Mouse (Mus musculus): ENCODE measurements around the gene Mgat4d. TPM values are rescaled to one million over a fixed set of nuclear protein-coding genes. Genes with fewer than 3 reads are reported as not detected.

The Mgat4d gene
- polyA plus RNA-seq, 1 experiment from 2014 or later: not detected

DNA sequence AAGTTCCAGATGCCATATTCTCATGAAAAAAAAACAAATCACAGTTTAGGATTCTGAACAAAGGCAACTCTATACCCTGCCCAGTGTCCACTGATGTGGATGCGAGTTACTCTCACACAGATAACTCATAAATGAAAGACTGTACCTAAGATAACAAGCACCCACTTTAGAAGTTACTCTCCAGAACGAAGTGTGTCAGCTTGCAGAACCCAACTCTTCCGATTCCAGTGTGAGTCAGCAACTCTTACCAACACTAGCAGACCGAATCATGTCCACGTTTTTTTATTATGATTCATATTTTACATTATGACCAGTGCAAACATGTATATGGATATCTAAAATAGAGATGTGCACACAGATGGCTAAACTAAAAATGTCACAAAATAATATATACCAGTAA is 20.4 kb upstream of the Mgat4d start:
- Histone ChIP-seq H3K36me3 (ENCODE audit: control insufficient read depth, insufficient read depth, low read length) (peaks cover 37% of the 10 kb centered on the region), H3K27ac (ENCODE audit: low read depth, low read length) (no peak overlapping the region), H3K9me3 (replicated peaks; ENCODE audit: control insufficient read depth, low read length) (no peaks in the 10 kb centered on the region), H3K27me3 (replicated peaks; ENCODE audit: control insufficient read depth, insufficient read depth, low read length) (no peaks in the 10 kb centered on the region), H3K4me1 (ENCODE audit: control insufficient read depth, insufficient read depth, low read length) (no peaks in the 10 kb centered on the region), H3K9ac (ENCODE audit: low read length) (no peak overlapping the region), H3K4me3 (ENCODE audit: low read depth, low read length) (no peak overlapping the region), H3K4me2 (ENCODE audit: low read length) (no peak overlapping the region)
- ATAC-seq (no peak), DNase-seq (ENCODE audit: low spot score) (no peak)
- WGBS: 92% methylated on average over 5 of the region's 5 CpGs

- WGBS: 8% methylated on average over 7 of the region's 7 CpGs
Measured at GRCm38 (mm10) chr8:83331567-83331898, 16.7 kb upstream of the Mgat4d start.

DNA sequence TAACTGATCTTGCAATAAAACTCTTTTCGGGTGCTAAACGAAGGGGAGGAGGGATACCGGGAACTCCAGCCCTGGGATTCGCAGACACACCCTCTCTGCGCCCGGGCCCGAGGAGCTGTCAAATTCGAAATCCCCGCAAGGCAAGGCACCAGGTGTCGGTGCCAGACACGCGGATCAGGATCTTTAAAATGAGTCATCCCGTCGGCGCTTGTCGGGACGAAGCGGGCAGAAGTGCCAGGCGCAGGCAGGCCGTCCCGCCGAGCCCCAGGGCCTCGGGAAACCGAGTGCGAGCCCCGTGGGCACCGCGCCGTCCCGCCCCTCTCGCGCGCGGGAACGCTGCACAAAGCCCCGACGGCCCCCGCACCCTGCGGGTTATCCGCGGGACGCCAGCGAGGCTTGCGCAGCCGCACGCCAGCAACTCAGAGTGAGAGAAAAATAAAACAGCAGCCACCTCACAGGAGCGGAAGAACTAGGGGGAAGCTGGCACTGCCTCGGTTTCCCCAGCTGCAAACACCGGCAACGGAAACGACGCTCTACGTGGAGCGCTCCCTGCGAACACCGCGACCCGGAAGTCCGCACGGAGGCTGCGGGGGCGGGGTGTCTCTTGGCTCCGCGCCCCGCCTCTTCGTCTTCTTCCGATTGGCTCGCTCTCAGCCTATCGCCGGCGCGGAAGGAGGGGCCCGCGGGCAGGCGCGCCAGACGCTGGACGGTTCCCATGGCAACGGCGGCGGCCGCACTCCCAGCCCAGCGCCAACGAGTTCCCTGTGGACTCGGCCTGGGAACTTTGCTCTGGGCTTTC is 16.2 kb upstream of the Mgat4d start, which contains the start of gene Elmod2:
Gene Elmod2 (minus strand): TSS at position 588 of the 799 bp plus-strand sequence.
- peak; percentile 98 for ATAC-seq
- WGBS: under 1% methylated on average over 84 of the region's 85 CpGs
- H3K9me3 ChIP-seq (replicated peaks; ENCODE audit: control insufficient read depth, low read length): no peaks in the 10 kb centered on the region

More at GRCm38 (mm10) chr8:83331567-83331898, 16.7 kb upstream of the Mgat4d start:
- no peaks in the 10 kb centered on the region for H3K9me3 ChIP-seq (replicated peaks; ENCODE audit: control insufficient read depth, low read length)
- peak overlapping the region; percentile 83 for H3K9ac ChIP-seq (ENCODE audit: low read length)
- peak overlapping the region; percentile 86 for H3K27ac ChIP-seq (ENCODE audit: low read depth, low read length)
- peaks cover 27% of the 10 kb centered on the region for H3K36me3 ChIP-seq (ENCODE audit: control insufficient read depth, insufficient read depth, low read length)
- H3K4me3 ChIP-seq (ENCODE audit: low read depth, low read length): peak overlapping the region; percentile 91
- DNase-seq (ENCODE audit: low spot score): peak; percentile 73
- peak; percentile 19 for ATAC-seq
- H3K4me2 ChIP-seq (ENCODE audit: low read length): peak overlapping the region; percentile 79
- no peaks in the 10 kb centered on the region for H3K27me3 ChIP-seq (replicated peaks; ENCODE audit: control insufficient read depth, insufficient read depth, low read length)
- no peaks in the 10 kb centered on the region for H3K4me1 ChIP-seq (ENCODE audit: control insufficient read depth, insufficient read depth, low read length)

GRCm38 (mm10) chr8:83332864-83333263 is 15.4 kb upstream of the Mgat4d start:
- 6% methylated on average over 7 of the region's 7 CpGs for WGBS

More for the DNA sequence above, 16.2 kb upstream of the Mgat4d start, which contains the start of gene Elmod2:
- Histone ChIP-seq H3K9ac (ENCODE audit: low read length) (peak within 1 kb of the TSS; percentile 83), H3K27me3 (replicated peaks; ENCODE audit: control insufficient read depth, insufficient read depth, low read length) (no peaks in the 10 kb centered on the region), H3K4me3 (ENCODE audit: low read depth, low read length) (peak within 1 kb of the TSS; percentile 91), H3K36me3 (ENCODE audit: control insufficient read depth, insufficient read depth, low read length) (peaks cover 23% of the 10 kb centered on the region), H3K4me1 (ENCODE audit: control insufficient read depth, insufficient read depth, low read length) (no peaks in the 10 kb centered on the region), H3K4me2 (ENCODE audit: low read length) (peak within 1 kb of the TSS; percentile 79), H3K27ac (ENCODE audit: low read depth, low read length) (peak within 1 kb of the TSS; percentile 86)
- peak; percentile 99 for DNase-seq (ENCODE audit: low spot score)

DNA sequence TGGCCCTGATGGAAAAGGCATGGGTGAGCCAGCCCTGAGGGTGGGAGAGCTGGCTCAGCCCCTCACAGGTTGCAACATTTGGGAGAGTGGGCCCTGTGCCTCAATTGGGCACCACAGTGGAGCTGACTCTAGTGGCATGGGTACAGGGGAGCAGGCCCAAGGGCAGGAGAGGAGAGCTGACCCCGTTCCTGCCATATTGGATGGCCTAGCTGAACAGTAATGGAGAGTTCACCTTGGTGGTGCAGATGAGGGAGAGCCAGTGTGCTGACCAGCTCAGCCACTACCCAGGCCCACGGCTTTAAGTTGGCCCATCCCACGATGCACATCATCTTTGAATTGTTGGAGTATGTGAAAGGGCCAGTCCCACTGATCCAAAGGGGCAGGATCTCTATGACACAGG is 6.2 kb upstream of the Mgat4d start:
- H3K27ac ChIP-seq (ENCODE audit: low read depth, low read length): no peak overlapping the region
- DNase-seq (ENCODE audit: low spot score): no peak
- ATAC-seq: no peak
- H3K36me3 ChIP-seq (ENCODE audit: control insufficient read depth, insufficient read depth, low read length): no peaks in the 10 kb centered on the region
- H3K9ac ChIP-seq (ENCODE audit: low read length): no peak overlapping the region
- H3K4me1 ChIP-seq (ENCODE audit: control insufficient read depth, insufficient read depth, low read length): no peaks in the 10 kb centered on the region
- 87% methylated on average over 3 of the region's 3 CpGs for WGBS
- H3K9me3 ChIP-seq (replicated peaks; ENCODE audit: control insufficient read depth, low read length): no peaks in the 10 kb centered on the region
- no peak overlapping the region for H3K4me3 ChIP-seq (ENCODE audit: low read depth, low read length)
- H3K27me3 ChIP-seq (replicated peaks; ENCODE audit: control insufficient read depth, insufficient read depth, low read length): no peaks in the 10 kb centered on the region
- no peak overlapping the region for H3K4me2 ChIP-seq (ENCODE audit: low read length)

More at GRCm38 (mm10) chr8:83332864-83333263, 15.4 kb upstream of the Mgat4d start:
- Histone ChIP-seq H3K27me3 (replicated peaks; ENCODE audit: control insufficient read depth, insufficient read depth, low read length) (no peaks in the 10 kb centered on the region), H3K27ac (ENCODE audit: low read depth, low read length) (no peak overlapping the region), H3K4me1 (ENCODE audit: control insufficient read depth, insufficient read depth, low read length) (no peaks in the 10 kb centered on the region), H3K4me2 (ENCODE audit: low read length) (peak overlapping the region; percentile 53), H3K9me3 (replicated peaks; ENCODE audit: control insufficient read depth, low read length) (no peaks in the 10 kb centered on the region), H3K36me3 (ENCODE audit: control insufficient read depth, insufficient read depth, low read length) (peaks cover 15% of the 10 kb centered on the region), H3K4me3 (ENCODE audit: low read depth, low read length) (peak overlapping the region; percentile 91), H3K9ac (ENCODE audit: low read length) (no peak overlapping the region)
- no peak for DNase-seq (ENCODE audit: low spot score)
- ATAC-seq: no peak

GRCm38 (mm10) chr8:83342693-83343092 is 5.6 kb upstream of the Mgat4d start:
- DNase-seq (ENCODE audit: low spot score): peak; percentile 79
- no peak for ATAC-seq
- H3K9ac ChIP-seq (ENCODE audit: low read length): no peak overlapping the region
- no peak overlapping the region for H3K4me3 ChIP-seq (ENCODE audit: low read depth, low read length)
- H3K36me3 ChIP-seq (ENCODE audit: control insufficient read depth, insufficient read depth, low read length): no peaks in the 10 kb centered on the region
- H3K27ac ChIP-seq (ENCODE audit: low read depth, low read length): no peak overlapping the region
- H3K4me1 ChIP-seq (ENCODE audit: control insufficient read depth, insufficient read depth, low read length): no peaks in the 10 kb centered on the region
- no peaks in the 10 kb centered on the region for H3K9me3 ChIP-seq (replicated peaks; ENCODE audit: control insufficient read depth, low read length)
- H3K27me3 ChIP-seq (replicated peaks; ENCODE audit: control insufficient read depth, insufficient read depth, low read length): no peaks in the 10 kb centered on the region
- no peak overlapping the region for H3K4me2 ChIP-seq (ENCODE audit: low read length)

GRCm38 (mm10) chr8:83351315-83351714 is 3.0 kb downstream of the Mgat4d start:
- ATAC-seq: no peak
- Histone ChIP-seq H3K4me3 (ENCODE audit: low read depth, low read length) (no peak overlapping the region), H3K4me1 (ENCODE audit: control insufficient read depth, insufficient read depth, low read length) (no peaks in the 10 kb centered on the region), H3K27me3 (replicated peaks; ENCODE audit: control insufficient read depth, insufficient read depth, low read length) (no peaks in the 10 kb centered on the region), H3K27ac (ENCODE audit: low read depth, low read length) (no peak overlapping the region), H3K36me3 (ENCODE audit: control insufficient read depth, insufficient read depth, low read length) (no peaks in the 10 kb centered on the region), H3K9ac (ENCODE audit: low read length) (no peak overlapping the region), H3K9me3 (replicated peaks; ENCODE audit: control insufficient read depth, low read length) (no peaks in the 10 kb centered on the region), H3K4me2 (ENCODE audit: low read length) (no peak overlapping the region)
- 97% methylated on average over 2 of the region's 2 CpGs for WGBS
- DNase-seq (ENCODE audit: low spot score): no peak

GRCm38 (mm10) chr8:83363156-83363769 is 15.0 kb downstream of the Mgat4d start:
- no peak for ATAC-seq
- no peaks in the 10 kb centered on the region for H3K36me3 ChIP-seq (ENCODE audit: control insufficient read depth, insufficient read depth, low read length)
- DNase-seq (ENCODE audit: low spot score): no peak
- WGBS: 72% methylated on average over 7 of the region's 7 CpGs
- H3K27me3 ChIP-seq (replicated peaks; ENCODE audit: control insufficient read depth, insufficient read depth, low read length): no peaks in the 10 kb centered on the region
- H3K4me2 ChIP-seq (ENCODE audit: low read length): no peak overlapping the region
- H3K27ac ChIP-seq (ENCODE audit: low read depth, low read length): no peak overlapping the region
- H3K9me3 ChIP-seq (replicated peaks; ENCODE audit: control insufficient read depth, low read length): no peaks in the 10 kb centered on the region
- H3K4me3 ChIP-seq (ENCODE audit: low read depth, low read length): no peak overlapping the region
- no peak overlapping the region for H3K9ac ChIP-seq (ENCODE audit: low read length)
- no peaks in the 10 kb centered on the region for H3K4me1 ChIP-seq (ENCODE audit: control insufficient read depth, insufficient read depth, low read length)

DNA sequence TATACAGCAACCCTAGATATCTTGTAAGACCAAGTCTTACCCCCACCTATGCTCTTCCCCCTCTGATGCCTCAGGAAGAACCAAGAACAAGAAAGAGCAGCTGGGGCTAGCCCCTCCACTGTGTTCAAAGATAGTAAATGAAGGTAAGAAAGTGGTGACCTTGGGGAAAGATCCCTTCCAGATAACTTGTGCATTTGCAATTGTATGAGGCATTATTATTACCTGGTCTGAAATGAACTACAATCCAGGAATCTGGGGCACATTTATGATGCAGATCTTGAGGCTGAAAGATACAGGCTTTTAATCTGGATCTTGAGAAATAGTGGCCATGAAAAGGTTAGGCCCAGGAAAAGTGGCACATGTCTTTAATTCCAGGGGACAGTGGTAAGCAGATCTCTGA is 29.0 kb downstream of the Mgat4d start:
- no peak overlapping the region for H3K4me2 ChIP-seq (ENCODE audit: low read length)
- no peaks in the 10 kb centered on the region for H3K9me3 ChIP-seq (replicated peaks; ENCODE audit: control insufficient read depth, low read length)
- H3K36me3 ChIP-seq (ENCODE audit: control insufficient read depth, insufficient read depth, low read length): no peaks in the 10 kb centered on the region
- ATAC-seq (no peak), DNase-seq (ENCODE audit: low spot score) (no peak)
- H3K4me3 ChIP-seq (ENCODE audit: low read depth, low read length): no peak overlapping the region
- H3K27me3 ChIP-seq (replicated peaks; ENCODE audit: control insufficient read depth, insufficient read depth, low read length): no peaks in the 10 kb centered on the region
- no peaks in the 10 kb centered on the region for H3K4me1 ChIP-seq (ENCODE audit: control insufficient read depth, insufficient read depth, low read length)
- H3K27ac ChIP-seq (ENCODE audit: low read depth, low read length): no peak overlapping the region
- H3K9ac ChIP-seq (ENCODE audit: low read length): no peak overlapping the region
